Mouse (Mus musculus) myocyte (in vitro differentiated cells): ENCODE results near the gene Vamp3. TPM values are rescaled to one million over a fixed set of nuclear protein-coding genes. Genes with fewer than 3 reads are reported as not detected.

Experiments used
- H3K27me3 ChIP-seq: one replicate; pipeline ENCODE4 v1.6.1; 2011; ENCODE audit not compliant: control insufficient read depth, insufficient read depth, insufficient read length
- H3K36me3 ChIP-seq: one replicate; pipeline ENCODE4 v1.6.1; 2011; ENCODE audit not compliant: control insufficient read depth, insufficient read depth
- H3K4me2 ChIP-seq: one replicate; pipeline ENCODE4 v1.6.1; 2011; ENCODE audit warnings: low read depth, control low read depth
- H3K4me3 ChIP-seq: one replicate; pipeline ENCODE4 v1.5.1; 2011; ENCODE audit warnings: mild to moderate bottlenecking, control low read depth, moderate library complexity
- H3K79me2 ChIP-seq: one replicate; pipeline ENCODE4 v1.6.1; 2011; ENCODE audit not compliant: control insufficient read depth, insufficient read depth
- H3ac ChIP-seq: one replicate; pipeline ENCODE4 v1.6.1; 2011; ENCODE audit not compliant: control insufficient read depth, insufficient read length
- CEBPB ChIP-seq: IDR thresholded peaks from 2 replicates; pipeline ENCODE4 v1.6.1; 2011; ENCODE audit warnings: mild to moderate bottlenecking, moderate library complexity; ENCODE audit not compliant: poor library complexity, insufficient read depth, severe bottlenecking
- E2F4 ChIP-seq: IDR thresholded peaks from one replicate; pipeline ENCODE4 v1.6.1; 2011; ENCODE audit warnings: mild to moderate bottlenecking, control low read depth, moderate library complexity; ENCODE audit not compliant: insufficient read depth
- MAX ChIP-seq: IDR thresholded peaks from one replicate; pipeline ENCODE4 v1.6.1; 2011; ENCODE audit warnings: low read depth, mild to moderate bottlenecking, control low read depth
- MYOD1 ChIP-seq, 3 experiments: IDR thresholded peaks; one replicate each; pipeline ENCODE4 v1.6.1; 2011; ENCODE audit warnings: control low read depth in 2 of 3, low read depth in 2 of 3, mild to moderate bottlenecking in 2 of 3, moderate library complexity in 1 of 3; ENCODE audit not compliant: insufficient read length in 2 of 3, control insufficient read depth in 1 of 3
- MYOG ChIP-seq, 3 experiments: IDR thresholded peaks; one replicate each; pipeline ENCODE4 v1.6.1; 2011; ENCODE audit warnings: control low read depth in 2 of 3, low read depth in 2 of 3, mild to moderate bottlenecking in 2 of 3; ENCODE audit not compliant: insufficient read length in 2 of 3, control insufficient read depth in 1 of 3, insufficient read depth in 1 of 3
- POLR2A ChIP-seq: IDR thresholded peaks from one replicate; pipeline ENCODE4 v1.6.1; 2011; ENCODE audit warnings: low read depth, mild to moderate bottlenecking, control low read depth, moderate library complexity; ENCODE audit not compliant: insufficient read length
- POLR2AphosphoS2 ChIP-seq: IDR thresholded peaks from one replicate; pipeline ENCODE4 v1.6.1; 2011; ENCODE audit warnings: low read depth, control low read depth; ENCODE audit not compliant: insufficient read length
- REST ChIP-seq: IDR thresholded peaks from one replicate; pipeline ENCODE4 v1.6.1; 2011; ENCODE audit warnings: mild to moderate bottlenecking, control low read depth, moderate library complexity; ENCODE audit not compliant: insufficient read depth, insufficient read length
- SRF ChIP-seq: IDR thresholded peaks from one replicate; pipeline ENCODE4 v1.6.1; 2011; ENCODE audit warnings: low read depth; ENCODE audit not compliant: control insufficient read depth, insufficient read length
- TCF12 ChIP-seq: IDR thresholded peaks from one replicate; pipeline ENCODE4 v1.6.1; 2011; ENCODE audit warnings: mild to moderate bottlenecking, control low read depth; ENCODE audit not compliant: poor library complexity, insufficient read depth, severe bottlenecking
- TCF3 ChIP-seq: IDR thresholded peaks from one replicate; pipeline ENCODE4 v1.6.1; 2011; ENCODE audit warnings: low read depth, control low read depth; ENCODE audit not compliant: insufficient read length
- USF1 ChIP-seq: IDR thresholded peaks from one replicate; pipeline ENCODE4 v1.6.1; 2011; ENCODE audit warnings: low read depth, mild to moderate bottlenecking, control low read depth, moderate library complexity
- polyA plus RNA-seq: library from polyadenylated mRNA; unstranded; fragments of >200 nt; fragmentation: generic; extraction: Trizol; gene quantifications from one replicate; pipeline ENCODE4 v1.2.1, GENCODE M21; 2012; ENCODE audit warnings: missing spikeins

The Vamp3 gene
- polyA plus RNA-seq, 1 experiment = 58.2 TPM

DNA sequence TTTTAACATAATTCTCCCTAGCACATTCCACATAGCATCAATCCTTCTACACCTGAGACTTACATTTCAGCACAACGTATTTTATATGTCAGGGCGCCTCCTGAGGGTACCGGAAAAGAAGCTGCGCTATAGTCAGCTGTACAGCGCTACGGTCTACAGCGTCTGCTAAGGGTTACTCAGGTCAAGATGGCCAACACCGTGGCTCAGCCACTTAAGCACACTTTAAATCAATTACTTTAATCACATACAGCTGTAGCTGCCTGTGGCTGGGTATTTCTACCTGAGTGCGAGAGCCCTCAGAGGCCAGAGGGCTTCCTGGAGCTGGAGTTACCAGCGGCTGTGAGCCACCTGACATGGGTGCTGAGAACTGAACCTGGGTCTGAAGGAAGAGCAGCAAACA is 41.8 kb downstream of the Vamp3 start:
- no peaks in the 10 kb centered on the region for H3K27me3 ChIP-seq
- no peak overlapping the region for H3K4me2 ChIP-seq
- H3ac ChIP-seq = no peak overlapping the region
- TF ChIP-seq TCF3 = no peak
- no peak for TF ChIP-seq CEBPB
- TF ChIP-seq MYOG (IDR thresholded peaks at IDR 0.05; ENCODE audit: control insufficient read depth in 1 of 3, insufficient read depth in 1 of 3, insufficient read length in 2 of 3, low read depth in 2 of 3) = no peak
- no peak for TF ChIP-seq REST
- TF ChIP-seq E2F4 = no peak
- TF ChIP-seq MYOD1 (IDR thresholded peaks at IDR 0.05; ENCODE audit: control insufficient read depth in 1 of 3, insufficient read length in 2 of 3, low read depth in 2 of 3) = no peak
- no peak for TF ChIP-seq MAX
- H3K36me3 ChIP-seq = peaks cover 4% of the 10 kb centered on the region
- H3K79me2 ChIP-seq = no peaks in the 10 kb centered on the region
- no peak overlapping the region for H3K4me3 ChIP-seq

DNA sequence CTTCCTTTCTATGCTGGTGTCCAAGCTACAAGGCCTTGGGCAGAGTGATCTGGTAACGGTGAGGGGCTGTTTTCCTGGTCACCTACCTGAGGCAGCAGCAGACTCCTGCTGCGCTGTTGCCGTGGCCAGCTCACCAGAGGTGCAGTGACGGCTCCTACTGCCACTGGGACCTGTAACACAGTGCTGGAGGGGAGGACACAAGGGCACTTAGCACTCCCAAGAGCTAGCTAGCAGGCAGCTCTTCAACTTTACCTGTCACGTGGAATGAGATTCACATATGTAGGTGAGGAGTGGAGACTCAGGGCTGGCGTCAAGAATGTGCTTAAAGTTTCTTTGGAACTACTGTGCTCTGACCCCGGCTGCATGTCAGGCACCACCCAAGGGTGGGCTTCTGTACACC is 47.4 kb downstream of the Vamp3 start:
- H3ac ChIP-seq = no peak overlapping the region
- no peaks in the 10 kb centered on the region for H3K79me2 ChIP-seq
- TF ChIP-seq REST (no peak), USF1 (no peak), POLR2AphosphoS2 (no peak), TCF12 (no peak), MAX (no peak), CEBPB (no peak), POLR2A (no peak), TCF3 (no peak)
- no peaks in the 10 kb centered on the region for H3K27me3 ChIP-seq
- no peaks in the 10 kb centered on the region for H3K36me3 ChIP-seq
- H3K4me3 ChIP-seq = no peak overlapping the region
- H3K4me2 ChIP-seq = no peak overlapping the region

DNA sequence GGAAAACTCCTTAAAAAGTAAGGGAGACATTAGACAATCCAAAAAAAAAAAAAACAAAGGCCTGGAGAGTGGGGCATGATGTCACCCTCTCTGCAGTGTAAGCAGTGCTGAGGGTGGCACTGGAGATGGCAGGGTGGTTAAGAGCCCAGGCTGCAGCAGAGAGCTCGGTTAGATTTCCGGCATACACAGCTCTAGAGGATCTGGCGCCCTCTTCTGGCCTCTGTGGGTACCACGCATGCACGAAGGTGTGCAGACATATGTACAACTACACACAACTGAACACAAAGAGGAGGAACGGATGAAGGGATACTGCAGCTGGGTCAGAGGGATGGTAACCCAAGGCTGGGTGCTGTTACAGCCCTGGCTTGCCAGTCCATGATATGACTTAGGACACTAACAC is 50.8 kb downstream of the Vamp3 start:
- Histone ChIP-seq H3K36me3 (no peaks in the 10 kb centered on the region), H3K27me3 (no peaks in the 10 kb centered on the region), H3ac (no peak overlapping the region), H3K4me3 (no peak overlapping the region), H3K4me2 (no peak overlapping the region), H3K79me2 (no peaks in the 10 kb centered on the region)
- no peak for TF ChIP-seq E2F4
- no peak for TF ChIP-seq POLR2AphosphoS2
- no peak for TF ChIP-seq MYOD1 (IDR thresholded peaks at IDR 0.05; ENCODE audit: control insufficient read depth in 1 of 3, insufficient read length in 2 of 3, low read depth in 2 of 3)
- TF ChIP-seq POLR2A = no peak
- no peak for TF ChIP-seq TCF3
- no peak for TF ChIP-seq CEBPB

DNA sequence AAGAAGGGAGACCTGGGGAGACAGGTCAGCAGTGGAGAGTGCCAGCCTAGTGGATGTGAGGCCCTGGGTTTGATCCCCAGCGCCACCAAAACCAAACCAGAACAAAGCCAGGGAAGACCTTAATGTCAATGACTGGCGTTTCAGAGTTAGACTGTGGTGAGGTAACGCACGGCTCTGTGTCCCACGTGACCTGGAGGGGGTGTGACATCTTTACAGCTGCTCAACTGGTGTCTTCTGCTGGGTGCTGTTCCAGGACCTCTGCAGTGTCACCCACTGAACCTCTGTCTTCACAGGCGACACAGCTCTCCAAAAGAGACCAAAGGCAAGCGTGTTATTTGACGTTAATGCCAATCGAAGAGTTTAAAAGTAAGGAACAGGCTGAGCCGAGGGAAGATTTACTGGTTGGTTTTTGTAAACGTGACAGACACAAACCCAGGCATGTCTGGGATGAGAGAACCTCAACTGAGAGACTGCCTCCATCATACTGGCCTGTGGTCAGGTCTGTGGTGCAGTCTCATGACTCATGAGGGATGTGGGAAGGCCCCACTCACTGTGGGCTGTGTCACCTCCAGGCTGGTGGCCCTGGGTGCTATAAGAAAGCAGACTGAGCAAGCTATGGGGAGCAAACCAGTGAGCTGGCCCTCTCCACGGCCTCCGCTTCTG is 52.0 kb downstream of the Vamp3 start:
- no peak overlapping the region for H3K4me3 ChIP-seq
- no peaks in the 10 kb centered on the region for H3K36me3 ChIP-seq
- TF ChIP-seq TCF3 (no peak), POLR2AphosphoS2 (no peak), TCF12 (no peak), USF1 (peak; percentile 81), MYOD1 (IDR thresholded peaks at IDR 0.05; ENCODE audit: control insufficient read depth in 1 of 3, insufficient read length in 2 of 3, low read depth in 2 of 3) (peak in 1 of 3 experiments; percentile 36)
- peak overlapping the region; percentile 52 for H3K4me2 ChIP-seq
- no peaks in the 10 kb centered on the region for H3K27me3 ChIP-seq
- H3K79me2 ChIP-seq = no peaks in the 10 kb centered on the region
- no peak overlapping the region for H3ac ChIP-seq

DNA sequence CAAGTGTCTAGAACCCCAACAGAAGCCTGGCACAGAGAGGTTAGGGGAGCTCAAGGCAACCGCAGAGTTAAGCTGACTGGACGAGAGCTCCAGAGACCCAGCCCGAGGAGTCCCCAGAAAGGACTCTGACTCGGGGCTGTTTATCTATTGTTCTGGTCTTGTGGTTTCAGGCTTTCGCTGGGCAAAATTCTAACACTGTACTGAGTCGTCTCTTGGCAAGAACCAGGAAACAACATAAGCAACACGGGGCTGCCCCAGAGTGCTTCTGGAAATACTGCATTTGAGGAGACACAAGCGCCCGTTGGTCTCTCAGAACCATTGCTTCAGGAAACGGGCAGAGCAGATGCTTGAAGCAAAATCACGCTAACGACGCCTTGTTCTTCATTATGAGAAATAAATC is 56.4 kb downstream of the Vamp3 start:
- no peak overlapping the region for H3ac ChIP-seq
- no peaks in the 10 kb centered on the region for H3K36me3 ChIP-seq
- TF ChIP-seq MAX (no peak), USF1 (no peak), CEBPB (no peak), TCF12 (no peak), REST (no peak), POLR2A (no peak), POLR2AphosphoS2 (no peak), SRF (no peak), E2F4 (no peak), MYOD1 (IDR thresholded peaks at IDR 0.05; ENCODE audit: control insufficient read depth in 1 of 3, insufficient read length in 2 of 3, low read depth in 2 of 3) (no peak)
- no peak overlapping the region for H3K4me3 ChIP-seq
- H3K27me3 ChIP-seq = no peaks in the 10 kb centered on the region
- H3K79me2 ChIP-seq = no peaks in the 10 kb centered on the region
- H3K4me2 ChIP-seq = no peak overlapping the region
